Mouse (Mus musculus) small intestine, adult 2 months (tissue): Measurements from ENCODE around the gene Fmo6. TPM values are rescaled to one million over a fixed set of nuclear protein-coding genes. Genes with fewer than 3 reads are reported as not detected.

Experiments used
- H3K27ac ChIP-seq: fragments of 200-500 bp; 2 replicates; pipeline ENCODE4 v1.5.1; 2012; ENCODE audit warnings: low read depth, low read length, control low read depth, inconsistent platforms; ENCODE audit not compliant: insufficient read depth
- H3K27me3 ChIP-seq: fragments of 200-500 bp; 2 replicates; pipeline ENCODE4 v1.6.1; 2012; ENCODE audit warnings: mild to moderate bottlenecking, moderate library complexity, low read length, inconsistent platforms; ENCODE audit not compliant: control insufficient read depth, insufficient read depth
- H3K36me3 ChIP-seq: fragments of 200-500 bp; 2 replicates; pipeline ENCODE4 v1.6.1; 2012; ENCODE audit warnings: mild to moderate bottlenecking, low read length, control low read depth, inconsistent platforms; ENCODE audit not compliant: control insufficient read depth, insufficient read depth
- H3K4me1 ChIP-seq: fragments of 200-500 bp; 2 replicates; pipeline ENCODE4 v1.6.1; 2012; ENCODE audit warnings: low read length, inconsistent platforms, mixed read lengths; ENCODE audit not compliant: control insufficient read depth, insufficient read depth, insufficient read length
- H3K4me3 ChIP-seq: fragments of 200-500 bp; 2 replicates; pipeline ENCODE4 v1.5.1; 2012; ENCODE audit warnings: low read depth, mild to moderate bottlenecking, control low read depth, inconsistent platforms, low read length, moderate library complexity
- CTCF ChIP-seq: fragments of 200-500 bp; IDR thresholded peaks from 2 replicates; pipeline ENCODE4 v1.5.1; 2012; ENCODE audit warnings: low read depth, mild to moderate bottlenecking, control low read depth, inconsistent platforms, low read length, moderate library complexity, mixed read lengths; ENCODE audit not compliant: insufficient replicate concordance, insufficient read length; ENCODE audit errors: extremely low read depth
- POLR2A ChIP-seq: fragments of 200-500 bp; IDR thresholded peaks from 2 replicates; pipeline ENCODE4 v1.6.1; 2012; ENCODE audit warnings: low read depth, mild to moderate bottlenecking, control low read depth, inconsistent platforms, low read length, moderate library complexity
- WGBS: fragments of 180-500 bp; shearing (Covaris S2); methylation state at CpG from one replicate; pipeline ENCODE4 v1.1.7; 2018; 5-methylcytosine and 5-hydroxymethylcytosine counted together
- polyA plus RNA-seq: library from polyadenylated mRNA; depleted of rRNA; stranded (reverse); fragments of >200 nt; gene quantifications from 2 replicates; pipeline ENCODE4 v1.2.3, GENCODE M21; 2012; rRNA removed

Fmo6 gene
- polyA plus RNA-seq, 1 experiment = not detected

DNA sequence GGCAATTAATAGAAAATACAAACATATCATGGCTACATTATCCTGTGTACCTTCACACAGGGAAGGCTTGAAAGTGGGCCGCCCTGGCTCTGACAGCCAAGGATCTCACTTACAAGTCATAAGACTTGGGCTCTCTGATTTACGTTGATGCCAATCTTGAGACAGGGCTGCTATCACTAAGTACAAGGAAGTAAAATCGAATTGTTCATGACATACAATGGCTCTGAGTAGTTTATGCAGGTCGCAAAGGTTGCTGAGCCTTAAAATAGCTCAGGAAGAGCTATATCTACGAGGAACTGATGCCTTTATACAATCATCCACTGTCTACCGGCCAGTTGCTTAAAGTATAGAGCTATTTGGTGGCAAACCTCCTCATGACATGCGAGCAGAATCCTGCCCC, 66.3 kb downstream of the Fmo6 start:
- H3K4me1 ChIP-seq = peaks cover 18% of the 10 kb centered on the region
- peak overlapping the region; percentile 92 for H3K27ac ChIP-seq
- TF ChIP-seq CTCF (no peak), POLR2A (no peak)
- no peaks in the 10 kb centered on the region for H3K27me3 ChIP-seq
- H3K36me3 ChIP-seq = no peaks in the 10 kb centered on the region
- H3K4me3 ChIP-seq = no peak overlapping the region
- whole genome bisulfite sequencing = 36% methylated on average over 7 of the region's 7 CpGs

DNA sequence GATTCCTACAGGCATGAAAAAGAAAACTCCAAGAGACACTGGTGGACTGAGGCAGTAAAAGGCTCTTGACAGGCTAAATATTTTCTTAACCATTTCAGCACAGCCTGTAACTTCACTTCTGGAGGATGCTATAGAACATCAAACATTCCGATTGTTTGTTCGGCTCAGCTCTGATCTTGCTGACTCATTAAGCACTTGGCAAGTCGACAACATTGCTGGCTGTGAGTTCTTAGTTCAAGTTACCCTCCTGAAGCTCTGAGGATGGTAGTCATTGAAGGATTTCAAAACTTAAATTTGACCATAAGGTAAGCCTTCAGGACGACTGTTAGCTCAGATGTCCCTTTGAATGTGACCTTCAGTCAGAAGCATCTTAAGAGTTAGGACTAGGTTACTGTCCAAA, 69.9 kb downstream of the Fmo6 start:
- H3K27me3 ChIP-seq = no peaks in the 10 kb centered on the region
- H3K27ac ChIP-seq = peak overlapping the region; percentile 15; the same call in 1 of the 2 replicates
- 40% methylated on average over 4 of the region's 4 CpGs for WGBS
- H3K4me3 ChIP-seq = no peak overlapping the region
- H3K4me1 ChIP-seq = peaks cover 18% of the 10 kb centered on the region
- TF ChIP-seq CTCF = no peak
- TF ChIP-seq POLR2A = no peak
- no peaks in the 10 kb centered on the region for H3K36me3 ChIP-seq

Other genes starting within 250 kb of the Fmo6 start
- gene Prrc2c, start 197.0 kb downstream of the Fmo6 start, polyA plus RNA-seq = 17.3 and 31.1 TPM in 2 replicates
- gene Fmo4, start 123.5 kb downstream of the Fmo6 start, polyA plus RNA-seq = 5.5 and 14.1 TPM in 2 replicates
- 1.7 and 3.0 TPM in 2 replicates for gene Fmo1, start 70.9 kb downstream of the Fmo6 start, polyA plus RNA-seq
- 0.61 and 1.7 TPM in 2 replicates for gene Fmo2, start 38.8 kb downstream of the Fmo6 start, polyA plus RNA-seq
- gene Fmo3, start 47.0 kb upstream of the Fmo6 start, polyA plus RNA-seq = not detected in 2 replicates
- gene Mroh9, start 148.2 kb upstream of the Fmo6 start, polyA plus RNA-seq = not detected in 2 replicates